Mouse (Mus musculus): ENCODE data around the gene Gatb. TPM values are rescaled to one million over a fixed set of nuclear protein-coding genes. Genes with fewer than 3 reads are reported as not detected.
"Not testable (repeated sequence)": the region's sequence is repeated elsewhere in the genome, so short reads cannot be mapped to it uniquely, and the experiment has no call there.

The Gatb gene
- polyA plus RNA-seq, 1 experiment = 6.7 TPM

- WGBS = 78% methylated on average over 4 of the region's 4 CpGs
Observed at GRCm38 (mm10) chr3:85550312-85550711, 23.6 kb upstream of the Gatb start.

GRCm38 (mm10) chr3:85551352-85551751, 22.6 kb upstream of the Gatb start:
- 87% methylated on average over 2 of the region's 2 CpGs for WGBS
- TF ChIP-seq CTCF (IDR thresholded peaks at IDR 0.05; ENCODE audit: control insufficient read depth, insufficient read depth, low read length) (no peak), POLR2A (IDR thresholded peaks at IDR 0.05; ENCODE audit: borderline replicate concordance, control insufficient read depth, low read depth, low read length) (no peak)
- Histone ChIP-seq H3K4me1 (ENCODE audit: control insufficient read depth, insufficient read depth, low read length) (no peaks in the 10 kb centered on the region), H3K4me3 (replicated peaks; ENCODE audit: control insufficient read depth, low read depth, low read length) (no peak overlapping the region), H3K27ac (ENCODE audit: control insufficient read depth, insufficient read depth, low read depth, low read length, poor library complexity) (no peak overlapping the region)

More at GRCm38 (mm10) chr3:85550312-85550711, 23.6 kb upstream of the Gatb start:
- no peak for TF ChIP-seq POLR2A (IDR thresholded peaks at IDR 0.05; ENCODE audit: borderline replicate concordance, control insufficient read depth, low read depth, low read length)
- no peak for TF ChIP-seq CTCF (IDR thresholded peaks at IDR 0.05; ENCODE audit: control insufficient read depth, insufficient read depth, low read length)
- H3K4me1 ChIP-seq (ENCODE audit: control insufficient read depth, insufficient read depth, low read length) = no peaks in the 10 kb centered on the region
- H3K4me3 ChIP-seq (replicated peaks; ENCODE audit: control insufficient read depth, low read depth, low read length) = no peak overlapping the region
- H3K27ac ChIP-seq (ENCODE audit: control insufficient read depth, insufficient read depth, low read depth, low read length, poor library complexity) = no peak overlapping the region

GRCm38 (mm10) chr3:85553731-85554277, 20.1 kb upstream of the Gatb start:
- Histone ChIP-seq H3K4me3 (replicated peaks; ENCODE audit: control insufficient read depth, low read depth, low read length) (no peak overlapping the region), H3K27ac (ENCODE audit: control insufficient read depth, insufficient read depth, low read depth, low read length, poor library complexity) (no peak overlapping the region), H3K4me1 (ENCODE audit: control insufficient read depth, insufficient read depth, low read length) (no peaks in the 10 kb centered on the region)
- WGBS = 85% methylated on average over 6 of the region's 6 CpGs
- TF ChIP-seq POLR2A (IDR thresholded peaks at IDR 0.05; ENCODE audit: borderline replicate concordance, control insufficient read depth, low read depth, low read length) (no peak), CTCF (IDR thresholded peaks at IDR 0.05; ENCODE audit: control insufficient read depth, insufficient read depth, low read length) (no peak)

- TF ChIP-seq CTCF (IDR thresholded peaks at IDR 0.05; ENCODE audit: control insufficient read depth, insufficient read depth, low read length) (no peak), POLR2A (IDR thresholded peaks at IDR 0.05; ENCODE audit: borderline replicate concordance, control insufficient read depth, low read depth, low read length) (no peak)
- Histone ChIP-seq H3K27ac (ENCODE audit: control insufficient read depth, insufficient read depth, low read depth, low read length, poor library complexity) (no peak overlapping the region), H3K4me3 (replicated peaks; ENCODE audit: control insufficient read depth, low read depth, low read length) (no peak overlapping the region), H3K4me1 (ENCODE audit: control insufficient read depth, insufficient read depth, low read length) (no peaks in the 10 kb centered on the region)
- WGBS = 50% methylated on average over 2 of the region's 2 CpGs
Observed at GRCm38 (mm10) chr3:85564603-85565002, 9.3 kb upstream of the Gatb start.

DNA sequence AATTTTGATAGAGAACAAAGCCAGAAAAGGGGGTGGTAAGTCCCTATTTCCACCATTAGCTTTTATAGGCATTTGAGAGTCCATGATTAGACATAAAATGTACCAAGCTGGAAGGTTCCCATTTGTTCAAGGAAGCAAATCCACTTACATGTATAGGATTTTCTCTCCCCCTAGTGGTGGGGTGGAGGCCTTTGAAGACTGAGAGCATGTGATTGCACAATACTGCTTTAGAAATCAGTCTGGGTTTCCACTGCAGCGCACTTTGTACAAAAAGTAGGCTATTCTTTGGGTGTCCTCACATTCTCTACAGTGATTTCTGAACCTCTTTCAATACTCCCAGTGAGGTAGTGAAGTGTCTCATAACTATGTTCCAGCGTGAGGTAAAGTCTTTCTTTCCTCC, 2.6 kb upstream of the Gatb start:
- no peak for TF ChIP-seq CTCF (IDR thresholded peaks at IDR 0.05; ENCODE audit: control insufficient read depth, insufficient read depth, low read length)
- TF ChIP-seq POLR2A (IDR thresholded peaks at IDR 0.05; ENCODE audit: borderline replicate concordance, control insufficient read depth, low read depth, low read length) = no peak
- H3K4me3 ChIP-seq (replicated peaks; ENCODE audit: control insufficient read depth, low read depth, low read length) = no peak overlapping the region
- no peak overlapping the region for H3K27ac ChIP-seq (ENCODE audit: control insufficient read depth, insufficient read depth, low read depth, low read length, poor library complexity)
- H3K4me1 ChIP-seq (ENCODE audit: control insufficient read depth, insufficient read depth, low read length) = no peaks in the 10 kb centered on the region; the same call in 1 of the 2 replicates
- 39% methylated on average over 2 of the region's 2 CpGs for WGBS

DNA sequence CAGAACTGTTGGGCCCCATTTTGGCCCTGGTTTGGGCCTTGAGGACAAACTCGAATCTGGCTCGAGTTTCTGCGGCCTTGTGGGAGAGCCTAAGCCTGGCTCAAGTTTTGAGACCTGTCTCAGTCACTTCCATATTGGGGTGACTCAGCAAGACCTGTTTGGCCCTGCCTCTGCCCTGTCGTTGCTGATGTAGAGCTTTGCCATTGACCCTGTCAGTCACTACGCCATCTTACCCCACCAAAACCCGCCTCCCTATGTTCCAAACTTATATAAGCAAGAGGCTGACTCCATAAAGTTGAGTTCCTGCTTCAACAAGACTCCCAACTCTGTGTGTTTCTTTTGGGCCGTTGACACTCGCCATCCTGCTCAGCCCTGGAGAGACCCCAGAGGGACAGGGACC, 1.4 kb upstream of the Gatb start:
- not testable (repeated sequence) for H3K4me1 ChIP-seq (ENCODE audit: control insufficient read depth, insufficient read depth, low read length); H3K27ac ChIP-seq (ENCODE audit: control insufficient read depth, insufficient read depth, low read depth, low read length, poor library complexity); H3K4me3 ChIP-seq (replicated peaks; ENCODE audit: control insufficient read depth, low read depth, low read length)
- WGBS = 80% methylated on average over 8 of the region's 8 CpGs

DNA sequence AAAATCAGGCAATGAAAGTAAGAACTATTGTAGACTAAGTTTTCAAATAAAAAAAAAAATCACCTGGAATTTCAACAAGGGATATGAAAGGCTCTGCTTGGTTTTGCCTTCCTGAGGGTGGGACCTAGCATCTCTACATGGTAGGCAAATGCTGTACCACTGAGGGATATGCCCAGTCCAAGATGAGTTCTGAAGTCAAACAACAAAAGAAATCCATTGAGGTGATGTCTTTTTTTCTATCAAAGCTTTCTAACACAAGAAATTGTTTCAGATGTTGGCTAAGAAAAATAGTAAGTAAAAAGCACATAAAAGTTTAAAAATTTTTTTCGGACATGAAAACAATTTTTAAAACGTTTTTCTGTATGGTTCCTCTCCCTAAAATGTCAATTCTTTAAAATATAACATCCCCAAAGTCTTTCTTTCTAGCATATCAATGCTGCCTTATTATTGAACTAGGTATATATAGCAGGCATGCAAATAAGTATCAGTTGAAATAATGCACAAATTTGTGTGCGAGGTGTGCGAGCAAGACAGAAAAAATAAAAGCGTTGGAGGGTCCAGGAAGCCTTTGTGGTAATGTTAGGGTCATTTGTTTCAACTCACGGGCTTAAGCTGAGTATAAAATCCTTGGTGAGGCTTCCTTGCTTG, 579 bp upstream of the Gatb start:
- Histone ChIP-seq H3K4me1 (ENCODE audit: control insufficient read depth, insufficient read depth, low read length) (no peaks in the 10 kb centered on the region; the same call in 1 of the 2 replicates), H3K4me3 (replicated peaks; ENCODE audit: control insufficient read depth, low read depth, low read length) (no peak overlapping the region), H3K27ac (ENCODE audit: control insufficient read depth, insufficient read depth, low read depth, low read length, poor library complexity) (no peak overlapping the region)
- TF ChIP-seq CTCF (IDR thresholded peaks at IDR 0.05; ENCODE audit: control insufficient read depth, insufficient read depth, low read length) (no peak), POLR2A (IDR thresholded peaks at IDR 0.05; ENCODE audit: borderline replicate concordance, control insufficient read depth, low read depth, low read length) (no peak)
- 20% methylated on average over 6 of the region's 6 CpGs for WGBS

GRCm38 (mm10) chr3:85582726-85583125, 8.8 kb downstream of the Gatb start:
- Histone ChIP-seq H3K27ac (ENCODE audit: control insufficient read depth, insufficient read depth, low read depth, low read length, poor library complexity) (no peak overlapping the region), H3K4me3 (replicated peaks; ENCODE audit: control insufficient read depth, low read depth, low read length) (no peak overlapping the region), H3K4me1 (ENCODE audit: control insufficient read depth, insufficient read depth, low read length) (no peaks in the 10 kb centered on the region)
- WGBS = 81% methylated on average over 2 of the region's 2 CpGs
- TF ChIP-seq POLR2A (IDR thresholded peaks at IDR 0.05; ENCODE audit: borderline replicate concordance, control insufficient read depth, low read depth, low read length) = no peak
- no peak for TF ChIP-seq CTCF (IDR thresholded peaks at IDR 0.05; ENCODE audit: control insufficient read depth, insufficient read depth, low read length)

DNA sequence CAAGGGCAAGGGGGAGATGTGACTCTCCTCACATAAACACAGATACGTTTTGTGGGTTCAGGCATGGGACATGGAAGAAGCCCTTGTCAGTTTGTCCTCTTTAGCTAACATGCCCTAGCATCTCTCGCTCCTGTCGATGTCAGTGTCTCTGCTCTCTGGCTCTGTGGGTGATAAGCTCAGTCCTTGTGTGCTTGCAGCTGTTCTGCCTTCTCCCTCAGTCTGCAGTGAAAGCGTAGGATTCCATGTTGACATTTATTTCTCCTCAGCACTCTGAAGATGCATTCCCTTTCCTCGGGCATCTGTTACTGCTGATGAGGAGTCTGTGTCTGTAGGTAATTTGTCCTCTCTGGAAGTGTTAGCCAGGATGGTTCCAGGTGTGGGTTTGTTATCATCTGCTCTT, 9.3 kb downstream of the Gatb start:
- Histone ChIP-seq H3K4me1 (ENCODE audit: control insufficient read depth, insufficient read depth, low read length) (no peaks in the 10 kb centered on the region), H3K4me3 (replicated peaks; ENCODE audit: control insufficient read depth, low read depth, low read length) (no peak overlapping the region), H3K27ac (ENCODE audit: control insufficient read depth, insufficient read depth, low read depth, low read length, poor library complexity) (no peak overlapping the region)
- 75% methylated on average over 5 of the region's 5 CpGs for WGBS
- TF ChIP-seq POLR2A (IDR thresholded peaks at IDR 0.05; ENCODE audit: borderline replicate concordance, control insufficient read depth, low read depth, low read length) (no peak), CTCF (IDR thresholded peaks at IDR 0.05; ENCODE audit: control insufficient read depth, insufficient read depth, low read length) (no peak)

Measured in bone marrow, adult 2 months (tissue).